In genomic region chr4:134362586-134362985, GRCm38 (mm10) we compare ENCODE assay signal across 9 mouse cellular contexts. TPM values are rescaled to one million over a fixed set of nuclear protein-coding genes. Genes with fewer than 3 reads are reported as not detected.
DNase-seq lines count a peak whose midpoint lies in the region; ATAC-seq and TF ChIP-seq lines count a peak whose summit lies in the region.
"Had no signal": no experiment of that assay in that cellular context is flagged by ENCODE, and none has a peak within 500 bp of the region (broad histone marks: within the 10 kb centered on the region; RNA-seq: fewer than 3 reads in every experiment).

No protein-coding gene starts in this region.

- peak overlapping the region; percentile 50; the same call in 1 of the 2 replicates for H3K9ac ChIP-seq in heart, embryonic 13.5 days
- H3K9ac ChIP-seq in limb, embryonic 11.5 days (ENCODE audit: low read length), result no peak overlapping the region
- no peak overlapping the region for H3K9ac ChIP-seq in stomach, embryonic 15.5 days
- H3K9ac ChIP-seq in hindbrain, postnatal 0 days (replicated peaks; ENCODE audit: low read length), result no peak overlapping the region
- H3K9ac ChIP-seq: neural tube, embryonic 13.5 days had no signal

- H3K36me3 ChIP-seq in heart, embryonic 13.5 days, result no peaks in the 10 kb centered on the region
- H3K36me3 ChIP-seq in limb, embryonic 11.5 days (ENCODE audit: control insufficient read depth, insufficient read depth, low read length), result no peaks in the 10 kb centered on the region
- H3K36me3 ChIP-seq in stomach, embryonic 15.5 days, result no peaks in the 10 kb centered on the region
- no peaks in the 10 kb centered on the region for H3K36me3 ChIP-seq in hindbrain, postnatal 0 days (ENCODE audit: insufficient read depth, low read length)
- H3K36me3 ChIP-seq: neural tube, embryonic 13.5 days had no signal

- H3K4me3 ChIP-seq in heart, embryonic 13.5 days, result no peak overlapping the region
- H3K4me3 ChIP-seq in limb, embryonic 11.5 days (ENCODE audit: low read depth, low read length), result no peak overlapping the region
- no peak overlapping the region for H3K4me3 ChIP-seq in stomach, embryonic 15.5 days (replicated peaks)
- H3K4me3 ChIP-seq in hindbrain, postnatal 0 days (ENCODE audit: low read length), result no peak overlapping the region
- H3K4me3 ChIP-seq: neural tube, embryonic 13.5 days had no signal

- 19% methylated on average over 9 of the region's 9 CpGs for WGBS in heart, embryonic 13.5 days
- WGBS in limb, embryonic 11.5 days, result 17% methylated on average over 9 of the region's 9 CpGs
- WGBS in stomach, embryonic 15.5 days, result 28% methylated on average over 8 of the region's 9 CpGs
- WGBS in hindbrain, postnatal 0 days, result 27% methylated on average over 9 of the region's 9 CpGs

- no peak for TF ChIP-seq CTCF in hindbrain, postnatal 0 days (IDR thresholded peaks at IDR 0.05; ENCODE audit: low read depth)

- no peak for ATAC-seq in heart, embryonic 13.5 days (ENCODE audit: extremely low read depth, insufficient number of reproducible peaks, low FRiP score, low TSS enrichment)
- ATAC-seq in limb, embryonic 11.5 days (ENCODE audit: insufficient number of reproducible peaks, low FRiP score, low TSS enrichment, low read depth), result no peak
- no peak for ATAC-seq in stomach, embryonic 15.5 days (ENCODE audit: insufficient read depth, low FRiP score, low read depth)
- ATAC-seq in hindbrain, postnatal 0 days, result no peak

- DNase-seq in 416B (ENCODE audit: low read depth) (peak; percentile 57), ES-CJ7 (ENCODE audit: low read depth, low spot score) (peak; percentile 26)
- DNase-seq in limb, embryonic 11.5 days (ENCODE audit: low spot score), result peak; percentile 47
- no peak for DNase-seq in left cerebral cortex, adult 11 months (ENCODE audit: low spot score)
- DNase-seq in hindbrain, postnatal 0 days (ENCODE audit: low spot score), result no peak
- DNase-seq in frontal cortex, adult 2 months (ENCODE audit: extremely low spot score in 1 of 2, low spot score in 1 of 2), result no peak

- H3K27me3 ChIP-seq in heart, embryonic 13.5 days (replicated peaks), result peaks cover 26% of the 10 kb centered on the region
- H3K27me3 ChIP-seq in limb, embryonic 11.5 days (ENCODE audit: control insufficient read depth, insufficient read depth, low read length), result 0 out of 2 replicates have a peak, but pooled peaks cover under 1% of the 10 kb centered on the region
- no peaks in the 10 kb centered on the region for H3K27me3 ChIP-seq in stomach, embryonic 15.5 days (replicated peaks)
- 0 out of 2 replicates have a peak, but pooled peaks cover 3% of the 10 kb centered on the region for H3K27me3 ChIP-seq in hindbrain, postnatal 0 days (ENCODE audit: insufficient read depth, low read length)

- peak overlapping the region; percentile 42 for H3K4me2 ChIP-seq in heart, embryonic 13.5 days
- H3K4me2 ChIP-seq in limb, embryonic 11.5 days (ENCODE audit: low read depth, severe bottlenecking), result no peak overlapping the region
- peak overlapping the region; percentile 30 for H3K4me2 ChIP-seq in stomach, embryonic 15.5 days
- H3K4me2 ChIP-seq in hindbrain, postnatal 0 days (ENCODE audit: low read depth, low read length), result no peak overlapping the region
- H3K4me2 ChIP-seq: neural tube, embryonic 13.5 days had no signal

- H3K9me3 ChIP-seq in heart, embryonic 13.5 days, result no peaks in the 10 kb centered on the region
- H3K9me3 ChIP-seq in limb, embryonic 11.5 days (ENCODE audit: control insufficient read depth, low read length), result no peaks in the 10 kb centered on the region
- no peaks in the 10 kb centered on the region for H3K9me3 ChIP-seq in stomach, embryonic 15.5 days
- no peaks in the 10 kb centered on the region for H3K9me3 ChIP-seq in hindbrain, postnatal 0 days (ENCODE audit: low read length)
- H3K9me3 ChIP-seq: neural tube, embryonic 13.5 days had no signal

- H3K27ac ChIP-seq in heart, embryonic 13.5 days (replicated peaks), result peak overlapping the region; percentile 9; the same call in 1 of the 2 replicates
- H3K27ac ChIP-seq in limb, embryonic 11.5 days (replicated peaks; ENCODE audit: low read depth, low read length), result no peak overlapping the region
- H3K27ac ChIP-seq in stomach, embryonic 15.5 days, result no peak overlapping the region
- H3K27ac ChIP-seq in hindbrain, postnatal 0 days, result no peak overlapping the region
- H3K27ac ChIP-seq: neural tube, embryonic 13.5 days had no signal

- peaks cover 25% of the 10 kb centered on the region for H3K4me1 ChIP-seq in heart, embryonic 13.5 days
- H3K4me1 ChIP-seq in limb, embryonic 11.5 days (ENCODE audit: control insufficient read depth, insufficient read depth, low read length), result peaks cover 3% of the 10 kb centered on the region; the same call in 1 of the 2 replicates
- H3K4me1 ChIP-seq in stomach, embryonic 15.5 days, result 0 out of 2 replicates have a peak, but pooled peaks cover 6% of the 10 kb centered on the region
- no peaks in the 10 kb centered on the region; the same call in 1 of the 2 replicates for H3K4me1 ChIP-seq in hindbrain, postnatal 0 days (ENCODE audit: insufficient read depth, low read length)

RNA-seq across cellular contexts. Expression of gene Slc30a2, which starts 19.6 kb away (rescaled TPM):
- polyA plus RNA-seq in heart, embryonic 13.5 days (2015; fragmentation: Nextera tagmentation; extraction: Ambion mirVana), result 0.11 and 0.19 TPM in 2 replicates
- not detected in 2 replicates for polyA plus RNA-seq in limb, embryonic 11.5 days (2014; fragmentation: Nextera tagmentation; extraction: Ambion mirVana)
- polyA plus RNA-seq in stomach, embryonic 15.5 days (2015; fragmentation: Nextera tagmentation; extraction: Ambion mirVana), result 0.75 and 0.86 TPM in 2 replicates
- total RNA-seq in hindbrain, postnatal 0 days (2014; rRNA removed), result 0.43 TPM in 1 of 2 replicates, not detected in the other
- polyA plus RNA-seq in hindbrain, postnatal 0 days (2015; fragmentation: Nextera tagmentation; extraction: Ambion mirVana), result 0.09 and 0.18 TPM in 2 replicates
- 0.29 and 0.58 TPM in 2 replicates for polyA plus RNA-seq in frontal cortex, adult 2 months (2012; rRNA removed)

RNA-seq across cellular contexts. Expression of gene Extl1, which starts 21.1 kb away (rescaled TPM):
- polyA plus RNA-seq in heart, embryonic 13.5 days (2015; fragmentation: Nextera tagmentation; extraction: Ambion mirVana), result 2.7 and 3.3 TPM in 2 replicates
- polyA plus RNA-seq in limb, embryonic 11.5 days (2014; fragmentation: Nextera tagmentation; extraction: Ambion mirVana), result 1.0 and 1.4 TPM in 2 replicates
- polyA plus RNA-seq in stomach, embryonic 15.5 days (2015; fragmentation: Nextera tagmentation; extraction: Ambion mirVana), result 1.0 and 1.1 TPM in 2 replicates
- 0.54 and 1.8 TPM in 2 replicates for total RNA-seq in hindbrain, postnatal 0 days (2014; rRNA removed)
- polyA plus RNA-seq in hindbrain, postnatal 0 days (2015; fragmentation: Nextera tagmentation; extraction: Ambion mirVana), result 0.39 and 0.66 TPM in 2 replicates
- 30.3 and 32.1 TPM in 2 replicates for polyA plus RNA-seq in frontal cortex, adult 2 months (2012; rRNA removed)

RNA-seq across cellular contexts. Expression of gene Pafah2, which starts 33.5 kb away (rescaled TPM):
- polyA plus RNA-seq in heart, embryonic 13.5 days (2015; fragmentation: Nextera tagmentation; extraction: Ambion mirVana), result 9.0 and 9.9 TPM in 2 replicates
- 9.5 and 10.8 TPM in 2 replicates for polyA plus RNA-seq in limb, embryonic 11.5 days (2014; fragmentation: Nextera tagmentation; extraction: Ambion mirVana)
- polyA plus RNA-seq in stomach, embryonic 15.5 days (2015; fragmentation: Nextera tagmentation; extraction: Ambion mirVana), result 17.8 and 20.9 TPM in 2 replicates
- 12.1 and 17.9 TPM in 2 replicates for total RNA-seq in hindbrain, postnatal 0 days (2014; rRNA removed)
- 5.3 and 6.7 TPM in 2 replicates for polyA plus RNA-seq in hindbrain, postnatal 0 days (2015; fragmentation: Nextera tagmentation; extraction: Ambion mirVana)
- polyA plus RNA-seq in frontal cortex, adult 2 months (2012; rRNA removed), result 11.4 and 12.4 TPM in 2 replicates

RNA-seq across cellular contexts. Expression of gene Trim63, which starts 47.7 kb away (rescaled TPM):
- polyA plus RNA-seq in heart, embryonic 13.5 days (2015; fragmentation: Nextera tagmentation; extraction: Ambion mirVana), result 108 and 136 TPM in 2 replicates
- 0.51 and 0.55 TPM in 2 replicates for polyA plus RNA-seq in limb, embryonic 11.5 days (2014; fragmentation: Nextera tagmentation; extraction: Ambion mirVana)
- polyA plus RNA-seq in stomach, embryonic 15.5 days (2015; fragmentation: Nextera tagmentation; extraction: Ambion mirVana), result 0.41 and 0.52 TPM in 2 replicates
- 0.32 and 1.5 TPM in 2 replicates for total RNA-seq in hindbrain, postnatal 0 days (2014; rRNA removed)
- 0.84 and 1.1 TPM in 2 replicates for polyA plus RNA-seq in hindbrain, postnatal 0 days (2015; fragmentation: Nextera tagmentation; extraction: Ambion mirVana)
- polyA plus RNA-seq in frontal cortex, adult 2 months (2012; rRNA removed), result 0.15 and 0.36 TPM in 2 replicates

Comparison
In these comparisons a context has a peak if more than half of its experiments do, and no peak if none do; other contexts are left out.
1. DNase-seq: peak in 416B (single experiment), ES-CJ7 (single experiment) and limb, embryonic 11.5 days (single experiment); none in left cerebral cortex, adult 11 months (single experiment), hindbrain, postnatal 0 days (single experiment) and frontal cortex, adult 2 months (0 of 2).
2. H3K4me2 ChIP-seq: peak in heart, embryonic 13.5 days (single experiment) and stomach, embryonic 15.5 days (single experiment); none in limb, embryonic 11.5 days (single experiment) and hindbrain, postnatal 0 days (single experiment).